Mouse (Mus musculus) cerebellum, postnatal 36 days (tissue): ENCODE measurements around the gene Gls.

Experiments used
- DNase-seq, 2 experiments: peaks; one replicate each; pipeline ENCODE4 v3.0.0; 2021 to 2022; ENCODE audit warnings: mixed read lengths in 2 of 2

Gls gene

GRCm38 (mm10) chr1:52118860-52119591, 114.0 kb downstream of the Gls start, which contains the start of gene Stat1:
TSS of gene Stat1 (plus strand) at chr1:52119440.
- peak; percentile 85 to 86 for DNase-seq

GRCm38 (mm10) chr1:52117777-52118176, 115.3 kb downstream of the Gls start:
- no peak for DNase-seq

- DNase-seq: no peak
Observed at GRCm38 (mm10) chr1:52116441-52116840, 116.6 kb downstream of the Gls start.

GRCm38 (mm10) chr1:52113666-52114069, 119.4 kb downstream of the Gls start:
- peak; percentile 98 to 99 for DNase-seq
